Mouse (Mus musculus) adipocyte (in vitro differentiated cells): ENCODE results near the gene Tmem219.
"Not testable (repeated sequence)": the region's sequence is repeated elsewhere in the genome, so short reads cannot be mapped to it uniquely, and the experiment has no call there.

Source experiments
- DNase-seq: peaks from one replicate; pipeline ENCODE4 v3.0.0-alpha.2; 2016; ENCODE audit warnings: low spot score

Gene Tmem219

DNA sequence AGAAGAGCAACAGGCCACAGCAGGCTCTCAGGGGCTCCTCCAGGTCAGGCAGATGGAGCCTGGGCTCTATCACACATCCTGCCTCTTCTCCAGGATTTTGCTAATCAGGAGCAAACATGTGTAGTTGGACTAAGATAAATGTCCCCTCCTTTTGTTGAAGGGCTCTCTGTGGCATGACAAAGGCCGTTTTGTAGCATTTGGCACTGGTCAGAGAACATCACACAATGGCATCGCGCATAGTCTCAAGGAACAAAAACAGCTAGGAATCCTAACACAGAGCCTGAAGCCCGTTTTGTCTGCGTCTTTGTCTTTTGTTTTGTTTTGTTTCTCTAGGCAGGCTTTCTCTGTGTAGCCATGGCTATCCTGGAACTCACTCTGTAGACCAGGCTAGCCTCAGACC lies 1.3 kb upstream of the Tmem219 start:
- no peak for DNase-seq

GRCm38 (mm10) chr7:126921563-126921962 lies 1.2 kb downstream of the Tmem219 start:
- DNase-seq: no peak

GRCm38 (mm10) chr7:126919973-126920372 lies 2.7 kb downstream of the Tmem219 start:
- DNase-seq: no peak

GRCm38 (mm10) chr7:126918356-126918755 lies 4.4 kb downstream of the Tmem219 start:
- not testable (repeated sequence) for DNase-seq

- no peak for DNase-seq
Observed at GRCm38 (mm10) chr7:126914844-126915243, 7.9 kb downstream of the Tmem219 start.

DNA sequence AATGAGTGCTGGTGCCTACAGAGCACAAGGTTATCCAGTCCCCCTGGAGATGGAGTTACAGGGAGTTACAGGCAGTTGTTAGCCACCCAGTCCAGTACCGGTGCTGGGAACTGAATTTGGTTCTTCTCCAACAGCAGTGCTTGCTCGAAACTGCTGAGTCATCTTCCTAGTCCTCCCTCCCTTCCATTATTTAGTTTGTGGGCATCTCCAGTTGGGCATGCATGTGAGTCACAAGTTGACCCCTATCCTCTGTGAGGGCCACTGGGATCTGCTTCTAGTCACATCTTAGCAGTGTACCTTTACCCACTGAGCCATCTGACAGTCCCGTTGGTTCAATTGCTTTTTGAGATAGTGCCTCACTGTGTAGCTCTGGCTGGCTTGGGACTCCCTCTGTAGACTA lies 17.1 kb downstream of the Tmem219 start:
- DNase-seq: no peak

DNA sequence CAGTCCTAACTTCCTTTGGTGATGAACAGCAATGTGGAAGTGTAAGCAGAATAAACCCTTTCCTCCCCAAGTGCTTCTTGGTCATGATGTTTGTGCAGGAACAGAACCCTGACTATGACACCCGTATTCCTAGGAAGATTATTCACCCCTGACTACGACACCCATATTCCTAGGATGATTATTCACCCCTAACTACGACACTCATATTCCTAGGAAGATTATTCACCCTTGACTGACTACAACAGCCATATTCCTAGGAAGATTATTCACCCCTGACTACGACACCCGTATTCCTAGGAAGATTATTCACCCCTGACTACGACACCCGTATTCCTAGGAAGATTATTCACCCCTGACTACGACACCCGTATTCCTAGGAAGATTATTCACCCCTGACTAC lies 22.9 kb downstream of the Tmem219 start:
- DNase-seq: not testable (repeated sequence)

- DNase-seq: peak; percentile 95
Observed at GRCm38 (mm10) chr7:126898102-126898990, 24.4 kb downstream of the Tmem219 start.

GRCm38 (mm10) chr7:126897390-126898101 lies 25.2 kb downstream of the Tmem219 start:
- DNase-seq: peak; percentile 20

DNA sequence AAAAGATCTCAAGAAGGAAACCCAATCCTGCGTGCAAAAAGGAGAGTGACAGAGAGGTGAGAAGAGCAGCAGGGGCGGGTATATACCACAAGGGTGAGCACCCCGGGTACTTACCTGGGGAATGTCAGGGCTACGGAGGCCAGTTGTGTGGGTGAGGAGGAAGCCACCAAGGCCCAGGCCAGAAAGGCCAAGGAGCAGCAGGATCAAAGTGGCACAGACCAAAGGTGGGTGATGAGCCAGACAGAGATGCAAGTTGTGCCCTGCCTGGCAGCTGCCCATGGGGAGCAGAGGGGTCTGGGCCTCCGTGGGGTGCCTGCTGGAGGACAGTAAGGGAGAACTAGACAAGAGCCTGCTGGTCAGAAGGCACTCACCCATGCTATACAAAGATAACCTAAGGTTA lies 25.8 kb downstream of the Tmem219 start:
- DNase-seq: no peak

- no peak for DNase-seq
Observed at GRCm38 (mm10) chr7:126888852-126889251, 33.9 kb downstream of the Tmem219 start.

- DNase-seq: no peak
Observed at GRCm38 (mm10) chr7:126887281-126887680, 35.4 kb downstream of the Tmem219 start.

DNA sequence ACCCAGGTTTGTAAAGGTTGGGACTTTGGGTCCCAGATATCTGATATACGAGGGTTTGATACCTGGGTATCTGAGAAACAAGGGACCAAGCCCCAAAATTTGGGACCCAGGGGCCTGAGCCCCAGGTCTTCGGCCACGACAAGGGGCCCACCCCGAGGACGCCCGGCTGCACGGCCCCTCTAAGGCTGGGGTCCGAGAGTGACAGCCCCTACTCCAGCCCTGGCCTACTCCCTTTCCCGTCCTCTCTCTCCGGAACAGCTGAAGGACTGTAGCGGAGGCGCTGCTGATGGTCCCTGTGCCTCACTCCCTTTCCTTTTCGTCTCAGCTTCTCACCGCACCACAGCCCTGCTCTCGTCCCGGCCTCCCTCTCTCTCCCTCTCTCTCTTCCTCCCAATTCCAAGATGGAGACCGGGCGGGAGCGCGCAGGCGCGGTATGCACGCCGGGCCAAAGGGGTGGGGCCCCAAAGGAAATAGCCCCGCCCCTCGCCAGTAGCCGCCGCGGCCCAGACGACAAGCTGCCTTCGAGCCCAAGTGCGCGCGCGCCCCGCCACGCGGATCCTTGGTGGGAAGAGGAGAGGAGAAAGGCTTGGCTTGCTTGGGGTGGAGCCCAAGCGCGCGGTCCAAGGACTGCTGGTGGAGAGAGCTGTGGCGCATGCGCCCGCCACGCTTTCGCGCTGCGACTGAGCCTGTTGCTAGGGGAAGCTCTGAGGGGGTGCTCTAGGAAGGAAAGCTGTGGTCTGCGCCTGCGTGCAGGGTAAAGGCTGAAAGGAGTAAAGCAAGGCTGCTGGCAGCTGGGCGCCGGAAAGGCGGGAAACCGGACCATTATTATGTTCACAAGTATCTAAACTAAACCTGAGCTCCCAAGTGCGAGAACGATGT lies 38.2 kb downstream of the Tmem219 start, which contains the start of gene Taok2:
TSS of gene Taok2 (minus strand) at position 418 of the 879 bp plus-strand sequence.
- DNase-seq: peak; percentile 91

- DNase-seq: no peak
Observed at GRCm38 (mm10) chr7:126883731-126884181, 39.0 kb downstream of the Tmem219 start.

DNA sequence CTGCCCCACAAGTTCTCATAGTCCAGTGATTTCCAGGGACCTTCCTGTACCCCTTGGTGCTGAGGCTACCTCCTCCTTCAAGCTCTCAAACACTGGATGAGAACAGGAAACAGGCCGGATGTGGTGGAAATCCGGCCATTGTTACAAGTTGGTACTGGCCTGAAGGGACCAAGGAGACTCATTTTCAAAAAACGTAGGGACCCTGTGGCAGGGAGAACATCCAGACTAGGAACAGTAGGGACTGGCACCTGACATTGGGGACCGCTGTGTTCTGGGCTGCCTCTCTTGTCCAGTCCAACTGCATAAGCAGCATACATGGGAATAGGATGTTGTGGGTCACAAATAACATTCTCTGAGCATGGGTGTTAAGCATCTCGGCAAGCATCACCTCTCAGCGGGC lies 41.7 kb downstream of the Tmem219 start:
- DNase-seq: no peak

GRCm38 (mm10) chr7:126877239-126877638 lies 45.5 kb downstream of the Tmem219 start:
- no peak for DNase-seq

DNA sequence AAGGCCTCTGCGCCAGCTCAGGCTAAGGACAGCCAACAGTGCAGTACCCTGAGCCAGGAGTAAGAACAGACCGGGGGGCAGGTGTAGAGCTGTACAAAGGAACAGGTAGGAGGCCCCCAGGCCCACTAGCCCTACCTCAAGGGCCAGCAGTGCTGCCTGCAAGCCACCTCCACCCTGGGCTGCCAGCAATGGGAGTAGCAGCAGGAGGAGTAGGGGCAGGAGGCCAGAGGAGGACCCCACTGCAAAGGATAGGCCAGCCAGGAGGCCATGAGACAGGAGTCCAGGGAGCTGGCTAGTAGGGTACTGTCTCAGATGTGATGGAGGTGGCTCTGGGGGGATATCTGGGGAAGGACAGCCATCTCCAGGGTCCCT lies 52.2 kb downstream of the Tmem219 start:
- no peak for DNase-seq

- DNase-seq: no peak
Observed at GRCm38 (mm10) chr7:126869780-126870519, 52.8 kb downstream of the Tmem219 start.

DNA sequence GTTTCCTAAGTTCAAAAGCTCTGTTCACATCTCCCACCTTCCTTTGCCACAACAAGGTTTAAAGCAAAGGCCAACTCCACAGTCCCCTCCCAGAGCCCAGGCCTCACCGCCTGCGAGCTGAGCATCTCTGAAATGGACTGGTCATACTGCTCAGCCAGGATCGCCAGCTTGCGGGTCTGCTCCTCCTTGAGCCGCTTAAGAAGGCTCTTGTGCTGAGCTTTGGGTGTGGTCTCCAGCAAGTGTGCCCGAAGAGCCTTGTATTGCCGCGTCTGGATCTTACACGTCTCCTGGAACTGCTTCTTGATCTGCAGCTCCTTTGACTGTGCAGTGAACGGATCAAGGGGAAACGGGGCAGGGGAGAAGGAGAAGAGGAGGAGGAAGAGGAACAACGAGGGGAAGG lies 54.7 kb downstream of the Tmem219 start:
- no peak for DNase-seq

GRCm38 (mm10) chr7:126867534-126867933 lies 55.2 kb downstream of the Tmem219 start:
- no peak for DNase-seq

- DNase-seq: no peak
Observed at GRCm38 (mm10) chr7:126863791-126864190, 58.9 kb downstream of the Tmem219 start.
